Mouse (Mus musculus): ENCODE measurements at regions not wholly inside any gene's neighbourhood (a gene's known extent, or its start where the extent isn't known, plus 50 kb on each side); places are given as distances from the start of the nearest gene placed in this dataset.
A peak's percentile ranks its signal among the peaks of the same experiment; 100 is the strongest.

DNA sequence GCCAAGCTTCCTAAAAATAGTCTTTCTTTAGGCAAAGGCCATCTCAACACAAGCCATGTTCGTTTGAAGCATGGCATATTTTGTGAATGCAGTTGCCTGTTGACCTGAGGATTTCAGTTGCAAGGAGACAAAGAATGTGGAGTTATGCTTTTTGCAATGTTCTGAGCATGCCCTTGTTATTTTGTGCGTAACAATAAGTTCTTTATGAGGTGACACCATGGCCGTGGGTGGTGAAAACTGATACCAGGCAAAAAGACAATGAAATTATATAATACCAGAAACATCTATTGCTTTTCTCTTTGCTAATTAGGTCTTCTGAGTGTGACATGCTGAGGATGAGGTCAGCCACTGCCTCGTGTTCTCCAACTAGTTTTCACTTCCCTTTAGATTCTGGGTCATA lies 236.4 kb downstream of the Ttc32 start:
- H3K4me1 ChIP-seq, result peaks cover 8% of the 10 kb centered on the region
- H3K9me3 ChIP-seq, result no peaks in the 10 kb centered on the region
- no peak overlapping the region for H3K4me2 ChIP-seq
- no peaks in the 10 kb centered on the region for H3K27me3 ChIP-seq (replicated peaks)
- no peaks in the 10 kb centered on the region for H3K36me3 ChIP-seq
- WGBS, result 68% methylated on average over 4 of the region's 4 CpGs
- ATAC-seq (ENCODE audit: extremely low read depth, insufficient number of reproducible peaks, low FRiP score, low TSS enrichment), result no peak
- H3K27ac ChIP-seq (replicated peaks), result no peak overlapping the region
- no peak overlapping the region for H3K9ac ChIP-seq
- no peak overlapping the region for H3K4me3 ChIP-seq

DNA sequence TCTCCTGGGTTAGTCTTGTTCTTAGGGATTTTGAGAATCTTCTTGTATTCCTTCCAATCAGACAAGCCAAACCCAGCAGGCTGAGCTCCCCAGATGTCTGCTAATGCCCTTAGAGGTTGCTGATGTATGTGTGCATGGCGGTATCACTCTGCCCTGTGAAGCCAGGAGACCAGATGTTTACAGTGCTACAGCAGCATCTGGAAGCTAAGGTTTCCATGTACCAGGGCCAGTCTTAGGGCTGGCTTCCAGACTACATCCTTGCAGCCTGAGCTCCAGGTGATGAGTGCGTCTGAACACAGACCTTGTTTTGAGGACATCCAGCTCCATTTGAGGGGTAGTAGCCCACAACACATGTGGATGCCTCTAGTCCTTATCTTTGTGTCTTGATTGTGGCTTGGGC lies 241.7 kb downstream of the Ttc32 start:
- Histone ChIP-seq H3K4me1 (peaks cover 13% of the 10 kb centered on the region), H3K9me3 (no peaks in the 10 kb centered on the region), H3K9ac (no peak overlapping the region), H3K4me3 (no peak overlapping the region), H3K27ac (replicated peaks) (no peak overlapping the region), H3K36me3 (no peaks in the 10 kb centered on the region), H3K4me2 (no peak overlapping the region), H3K27me3 (replicated peaks) (0 out of 2 replicates have a peak, but pooled peaks cover 3% of the 10 kb centered on the region)
- WGBS, result 88% methylated on average over 2 of the region's 2 CpGs
- no peak for ATAC-seq (ENCODE audit: extremely low read depth, insufficient number of reproducible peaks, low FRiP score, low TSS enrichment)

DNA sequence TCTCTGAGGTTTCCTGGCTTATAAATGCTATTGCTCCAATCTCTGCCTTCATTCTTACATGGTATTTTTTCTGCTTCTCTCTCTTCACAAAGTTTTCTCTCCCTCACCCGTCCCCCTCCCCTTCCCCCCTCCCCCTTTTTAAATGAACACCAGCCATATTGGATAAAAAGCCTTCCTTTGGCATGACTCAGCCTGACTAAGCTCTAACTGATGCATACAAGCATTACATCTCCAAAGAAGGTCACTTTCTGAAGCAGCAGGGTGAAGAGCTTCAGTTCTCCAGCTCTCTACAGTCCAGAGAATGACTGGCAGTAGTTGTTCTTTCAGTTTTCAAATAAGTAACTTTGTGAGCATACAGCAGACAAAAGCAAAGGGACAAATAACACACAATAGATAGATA lies 244.4 kb downstream of the Ttc32 start:
- no peak overlapping the region for H3K4me3 ChIP-seq
- peaks cover 13% of the 10 kb centered on the region for H3K4me1 ChIP-seq
- H3K9ac ChIP-seq, result no peak overlapping the region
- ATAC-seq (ENCODE audit: extremely low read depth, insufficient number of reproducible peaks, low FRiP score, low TSS enrichment), result no peak
- WGBS, result 39% methylated on average over 1 of the region's 1 CpGs
- H3K27me3 ChIP-seq (replicated peaks), result 0 out of 2 replicates have a peak, but pooled peaks cover 3% of the 10 kb centered on the region
- no peaks in the 10 kb centered on the region for H3K36me3 ChIP-seq
- H3K4me2 ChIP-seq, result no peak overlapping the region
- H3K27ac ChIP-seq (replicated peaks), result no peak overlapping the region
- no peaks in the 10 kb centered on the region for H3K9me3 ChIP-seq

DNA sequence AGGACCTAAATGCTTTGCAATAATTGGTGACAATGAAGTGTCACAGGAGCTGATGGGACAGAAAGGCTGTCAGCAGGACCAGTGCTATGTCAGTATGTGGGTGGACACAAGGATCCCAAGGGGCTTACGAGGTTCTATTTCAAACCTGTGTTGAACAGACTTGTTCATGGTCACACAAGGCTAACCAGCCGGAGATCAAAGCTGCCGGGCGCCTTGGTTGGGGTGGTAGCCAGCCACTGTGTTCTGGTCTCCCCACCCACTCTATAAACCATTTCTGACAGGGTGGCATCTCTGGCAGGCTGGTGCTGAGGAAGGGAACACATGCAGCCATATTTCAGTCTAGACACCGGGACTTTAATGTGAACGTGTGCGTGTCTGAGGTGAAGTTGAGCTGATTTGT lies 245.9 kb downstream of the Ttc32 start:
- no peak for ATAC-seq (ENCODE audit: extremely low read depth, insufficient number of reproducible peaks, low FRiP score, low TSS enrichment)
- H3K27ac ChIP-seq (replicated peaks), result no peak overlapping the region
- H3K9me3 ChIP-seq, result no peaks in the 10 kb centered on the region
- no peaks in the 10 kb centered on the region for H3K36me3 ChIP-seq
- 84% methylated on average over 7 of the region's 7 CpGs for WGBS
- H3K4me2 ChIP-seq, result no peak overlapping the region
- no peak overlapping the region for H3K4me3 ChIP-seq
- no peak overlapping the region for H3K9ac ChIP-seq
- 0 out of 2 replicates have a peak, but pooled peaks cover 6% of the 10 kb centered on the region for H3K27me3 ChIP-seq (replicated peaks)
- H3K4me1 ChIP-seq, result peaks cover 10% of the 10 kb centered on the region

DNA sequence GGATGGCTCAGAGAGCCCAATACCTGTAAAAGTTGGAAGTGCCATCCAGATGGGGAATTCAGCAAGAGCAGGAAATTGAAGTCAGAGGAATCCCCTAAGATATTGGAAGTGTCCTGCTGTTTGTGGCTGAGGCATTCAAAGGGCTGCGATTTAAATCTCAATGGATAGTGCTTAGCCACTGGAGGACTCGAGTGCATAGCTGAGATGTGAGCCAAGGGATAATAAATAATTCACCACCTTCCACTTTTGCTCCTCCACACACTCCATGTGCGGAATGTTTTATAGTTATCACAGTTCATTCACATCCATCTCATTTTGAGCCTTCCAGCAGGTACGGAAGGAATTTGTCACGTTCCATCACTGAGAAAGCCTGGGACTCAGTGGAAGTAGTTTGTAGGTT lies 248.9 kb downstream of the Ttc32 start:
- ATAC-seq (ENCODE audit: extremely low read depth, insufficient number of reproducible peaks, low FRiP score, low TSS enrichment), result no peak
- Histone ChIP-seq H3K27ac (replicated peaks) (no peak overlapping the region), H3K4me2 (no peak overlapping the region), H3K4me3 (no peak overlapping the region), H3K4me1 (no peaks in the 10 kb centered on the region), H3K9ac (no peak overlapping the region), H3K27me3 (replicated peaks) (0 out of 2 replicates have a peak, but pooled peaks cover 6% of the 10 kb centered on the region), H3K36me3 (no peaks in the 10 kb centered on the region), H3K9me3 (no peaks in the 10 kb centered on the region)
- 39% methylated on average over 5 of the region's 5 CpGs for WGBS

DNA sequence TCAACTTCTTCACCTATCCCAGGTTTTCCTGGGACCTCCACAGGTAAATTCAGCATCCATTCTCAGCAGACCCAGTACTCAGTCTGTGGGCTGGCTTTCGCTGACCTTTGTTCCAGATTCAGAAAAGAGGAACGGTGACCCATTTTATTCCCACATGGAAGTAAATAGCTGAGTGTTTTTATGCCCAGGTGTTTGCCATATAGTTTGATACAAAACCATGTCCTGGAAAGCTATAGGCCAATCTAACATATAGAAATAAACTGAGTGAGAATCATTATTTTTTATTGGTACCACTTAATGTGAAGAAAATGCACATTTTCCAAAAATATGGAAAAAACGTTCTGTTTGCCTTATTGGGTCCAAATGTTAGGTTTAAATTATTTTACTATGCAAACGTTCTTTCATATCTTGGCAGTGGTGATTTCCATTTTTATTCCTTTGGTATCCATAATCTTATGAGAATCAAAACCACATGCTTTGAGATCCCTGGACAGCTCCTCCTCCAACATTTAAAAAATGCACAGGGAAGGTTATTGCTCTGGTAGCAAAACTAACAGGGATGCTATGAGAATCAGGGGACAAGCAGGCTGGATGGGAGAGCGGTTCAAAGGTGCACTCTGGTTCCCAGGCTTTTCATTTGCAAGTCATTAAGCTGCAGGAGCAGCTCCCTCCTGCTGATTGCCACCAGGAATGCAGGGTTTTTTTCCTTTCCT lies 250.3 kb downstream of the Ttc32 start:
- H3K4me3 ChIP-seq, result no peak overlapping the region
- H3K27me3 ChIP-seq (replicated peaks), result 0 out of 2 replicates have a peak, but pooled peaks cover 6% of the 10 kb centered on the region
- no peak for ATAC-seq (ENCODE audit: extremely low read depth, insufficient number of reproducible peaks, low FRiP score, low TSS enrichment)
- H3K9ac ChIP-seq, result no peak overlapping the region
- H3K9me3 ChIP-seq, result no peaks in the 10 kb centered on the region
- WGBS, result 50% methylated on average over 5 of the region's 5 CpGs
- no peak overlapping the region for H3K27ac ChIP-seq (replicated peaks)
- H3K36me3 ChIP-seq, result no peaks in the 10 kb centered on the region
- no peaks in the 10 kb centered on the region for H3K4me1 ChIP-seq
- no peak overlapping the region for H3K4me2 ChIP-seq

DNA sequence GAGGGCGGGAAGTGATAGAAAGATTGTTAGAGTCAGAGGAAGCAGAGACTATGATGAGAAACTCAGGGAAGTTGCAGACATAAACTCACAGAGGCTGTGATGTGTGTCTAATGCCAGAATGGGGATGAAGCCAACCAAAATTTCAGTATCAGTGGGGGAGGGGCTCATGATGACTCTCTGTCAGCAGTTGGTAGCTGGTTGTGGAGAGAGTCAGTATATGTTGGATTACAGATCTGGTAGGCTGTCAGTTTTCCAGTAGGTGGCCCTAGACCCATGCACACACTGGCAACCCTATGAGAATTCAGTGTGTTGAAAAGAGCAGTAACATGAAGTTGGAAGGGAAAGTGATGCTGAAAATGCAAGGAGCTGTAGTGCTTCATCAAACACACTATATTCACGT lies 257.5 kb downstream of the Ttc32 start:
- no peak overlapping the region for H3K4me2 ChIP-seq
- H3K4me3 ChIP-seq, result no peak overlapping the region
- H3K4me1 ChIP-seq, result no peaks in the 10 kb centered on the region
- no peak for ATAC-seq (ENCODE audit: extremely low read depth, insufficient number of reproducible peaks, low FRiP score, low TSS enrichment)
- 75% methylated on average over 2 of the region's 2 CpGs for WGBS
- H3K27ac ChIP-seq (replicated peaks), result no peak overlapping the region
- no peaks in the 10 kb centered on the region for H3K36me3 ChIP-seq
- H3K9me3 ChIP-seq, result no peaks in the 10 kb centered on the region
- no peaks in the 10 kb centered on the region for H3K27me3 ChIP-seq (replicated peaks)
- no peak overlapping the region for H3K9ac ChIP-seq

DNA sequence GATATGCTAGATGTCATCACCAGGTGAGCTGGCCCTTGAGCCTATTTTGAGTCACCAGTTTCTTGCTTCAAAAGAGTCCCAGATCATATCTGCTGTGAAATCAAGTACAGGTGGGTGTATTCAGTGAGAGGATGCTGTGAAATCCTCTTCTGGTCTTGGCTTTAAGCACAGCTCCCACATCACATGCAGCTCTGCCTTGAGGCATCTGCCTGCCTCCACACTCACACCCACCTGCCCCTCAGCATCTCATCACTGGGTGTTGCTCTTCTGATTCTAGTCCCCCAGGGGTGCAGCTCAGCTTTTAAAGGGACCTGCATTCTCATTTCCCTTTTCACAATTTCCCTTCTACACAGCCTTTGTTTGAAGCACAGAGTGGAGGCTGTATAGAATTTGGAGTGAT lies 262.9 kb downstream of the Ttc32 start:
- H3K9ac ChIP-seq, result no peak overlapping the region
- H3K27me3 ChIP-seq (replicated peaks), result no peaks in the 10 kb centered on the region
- H3K4me1 ChIP-seq, result no peaks in the 10 kb centered on the region
- no peak overlapping the region for H3K27ac ChIP-seq (replicated peaks)
- H3K36me3 ChIP-seq, result no peaks in the 10 kb centered on the region
- H3K9me3 ChIP-seq, result no peaks in the 10 kb centered on the region
- H3K4me2 ChIP-seq, result no peak overlapping the region
- ATAC-seq (ENCODE audit: extremely low read depth, insufficient number of reproducible peaks, low FRiP score, low TSS enrichment), result no peak
- no peak overlapping the region for H3K4me3 ChIP-seq

DNA sequence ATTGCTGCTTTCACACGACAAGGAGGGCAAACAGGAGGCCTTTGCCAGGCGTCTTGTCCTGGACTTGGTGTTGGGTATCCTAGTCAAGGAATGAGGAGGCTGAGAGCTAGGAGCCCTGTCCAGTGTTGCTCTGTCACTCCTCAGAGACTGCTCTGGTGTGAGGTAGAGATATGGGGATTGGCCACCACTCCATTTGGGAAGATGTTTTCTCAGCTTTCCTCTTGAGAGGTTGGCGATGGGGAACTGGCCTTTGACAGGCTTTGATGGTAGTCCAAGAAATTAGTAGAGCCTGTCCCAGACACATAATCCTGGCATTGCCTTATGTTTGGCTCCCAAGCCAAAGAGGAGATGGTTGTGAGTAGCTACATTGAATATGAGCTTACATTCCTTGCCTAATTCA lies 265.4 kb downstream of the Ttc32 start:
- Histone ChIP-seq H3K9ac (no peak overlapping the region), H3K27ac (replicated peaks) (no peak overlapping the region), H3K4me1 (no peaks in the 10 kb centered on the region), H3K27me3 (replicated peaks) (no peaks in the 10 kb centered on the region), H3K4me3 (no peak overlapping the region), H3K36me3 (no peaks in the 10 kb centered on the region), H3K4me2 (no peak overlapping the region), H3K9me3 (no peaks in the 10 kb centered on the region)
- WGBS, result 67% methylated on average over 3 of the region's 3 CpGs
- ATAC-seq (ENCODE audit: extremely low read depth, insufficient number of reproducible peaks, low FRiP score, low TSS enrichment), result no peak

DNA sequence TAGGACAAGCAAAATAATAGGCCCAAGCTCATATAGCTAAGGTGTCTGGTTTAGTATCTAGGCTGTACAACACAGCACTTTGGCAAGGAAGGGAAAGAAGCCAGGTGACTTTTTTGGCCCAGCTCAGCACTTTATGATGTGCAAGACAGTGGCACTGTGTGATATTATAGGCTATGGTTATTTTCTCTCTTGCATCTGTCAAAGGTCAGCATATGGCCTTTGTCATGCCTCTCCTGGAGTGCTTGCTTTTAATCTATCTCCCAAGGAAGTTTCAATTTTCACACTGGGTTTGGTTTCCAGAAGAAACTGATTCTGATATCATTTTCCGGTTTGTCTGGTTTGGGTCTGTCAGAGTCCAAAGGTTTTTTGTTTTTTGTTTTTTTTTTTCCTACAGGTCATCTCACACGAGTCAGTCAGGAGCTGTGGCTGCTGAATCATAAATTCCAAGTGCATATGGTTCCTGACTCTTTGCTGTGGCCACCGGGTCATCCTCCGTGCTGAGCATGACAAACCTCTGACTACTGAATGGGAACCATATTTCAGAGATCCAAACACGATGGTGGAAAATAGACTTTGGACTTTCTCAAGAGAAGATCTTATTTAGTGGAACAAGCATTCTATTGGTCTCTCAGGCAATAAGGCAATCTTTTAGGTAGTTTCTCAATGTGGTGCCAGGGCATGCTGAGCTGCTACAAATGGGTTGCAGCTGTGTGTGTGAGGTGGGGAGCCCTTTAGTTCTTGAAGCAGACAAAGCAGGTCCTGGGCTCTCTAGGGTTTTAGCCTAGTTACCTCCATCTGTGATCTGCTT lies 269.3 kb downstream of the Ttc32 start:
- no peak overlapping the region for H3K4me3 ChIP-seq
- H3K4me1 ChIP-seq, result 0 out of 2 replicates have a peak, but pooled peaks cover under 1% of the 10 kb centered on the region
- H3K36me3 ChIP-seq, result no peaks in the 10 kb centered on the region
- H3K4me2 ChIP-seq, result no peak overlapping the region
- no peaks in the 10 kb centered on the region for H3K27me3 ChIP-seq (replicated peaks)
- ATAC-seq (ENCODE audit: extremely low read depth, insufficient number of reproducible peaks, low FRiP score, low TSS enrichment), result no peak
- H3K9me3 ChIP-seq, result no peaks in the 10 kb centered on the region
- H3K9ac ChIP-seq, result no peak overlapping the region
- no peak overlapping the region; the same call in 1 of the 2 replicates for H3K27ac ChIP-seq (replicated peaks)
- WGBS, result 49% methylated on average over 5 of the region's 5 CpGs

DNA sequence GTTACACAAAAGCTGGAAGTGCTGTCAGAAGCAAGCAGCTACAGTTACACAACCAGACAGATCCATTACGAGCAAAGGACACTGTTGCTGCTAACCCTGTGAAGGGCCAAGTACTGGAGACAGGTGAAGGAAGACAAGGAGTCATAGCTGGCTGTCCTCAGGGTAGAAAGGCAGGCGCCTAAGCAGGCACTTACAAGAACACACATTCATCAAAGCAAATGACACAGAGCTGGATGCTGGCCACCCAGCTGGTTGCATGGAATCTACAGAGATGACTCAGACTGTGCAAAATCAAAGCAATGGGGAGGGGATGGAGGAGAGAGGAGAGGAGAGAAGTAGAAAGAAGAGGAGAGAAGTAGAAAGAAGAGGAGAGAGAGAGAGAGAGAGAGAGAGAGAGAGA lies 265.8 kb upstream of the Osr1 start:
- Histone ChIP-seq H3K27ac (replicated peaks) (0 out of 2 replicates have a peak overlapping the region, but pooled peaks have one; percentile 5), H3K4me3 (no peak overlapping the region), H3K4me2 (no peak overlapping the region), H3K4me1 (0 out of 2 replicates have a peak, but pooled peaks cover 5% of the 10 kb centered on the region), H3K27me3 (replicated peaks) (no peaks in the 10 kb centered on the region), H3K9me3 (no peaks in the 10 kb centered on the region), H3K36me3 (no peaks in the 10 kb centered on the region), H3K9ac (no peak overlapping the region)
- ATAC-seq (ENCODE audit: extremely low read depth, insufficient number of reproducible peaks, low FRiP score, low TSS enrichment), result no peak
- 41% methylated on average over 2 of the region's 2 CpGs for WGBS
